Mouse (Mus musculus): ENCODE measurements around the gene Cyp4x1. TPM values are rescaled to one million over a fixed set of nuclear protein-coding genes. Genes with fewer than 3 reads are reported as not detected.

The Cyp4x1 gene
- polyA plus RNA-seq, 1 experiment from 2014 or later, result not detected

DNA sequence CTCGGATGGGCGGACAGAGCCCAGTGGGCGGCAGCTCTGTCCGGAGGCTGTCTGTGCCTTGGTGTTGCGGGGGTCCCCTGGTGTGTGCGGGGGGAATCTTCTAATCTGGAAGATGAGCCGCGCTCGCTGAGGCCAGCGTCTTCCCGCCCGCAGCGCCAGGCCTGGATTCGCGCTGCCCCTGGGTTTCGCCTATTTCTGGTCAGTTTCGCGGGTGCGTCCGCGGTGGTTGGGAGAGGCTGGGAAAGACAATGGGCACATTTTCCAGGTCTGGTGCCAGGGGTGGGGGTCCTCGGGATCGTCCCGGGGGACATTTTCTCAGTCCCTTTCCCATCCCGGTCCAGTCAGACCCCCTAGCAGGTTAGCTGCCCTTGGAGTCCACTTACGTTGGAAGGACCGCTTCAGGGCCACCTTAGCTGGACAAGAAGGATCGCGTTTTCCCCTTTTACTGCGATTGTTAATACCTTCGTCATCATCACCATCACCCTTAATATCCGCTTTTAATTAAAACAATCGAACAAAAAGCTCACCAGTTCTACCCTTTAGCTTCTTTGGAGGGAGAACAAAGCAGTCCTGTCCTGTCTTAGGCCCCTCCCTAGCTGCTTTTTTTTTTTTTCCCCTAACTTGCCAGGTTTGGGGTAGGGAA lies 76.3 kb downstream of the Cyp4x1 start:
- CTCF ChIA-PET, result interaction anchor here (0.6 kb wide), 1 partner anchor 68 kb away, joined by 3 read pairs; no protein-coding TSS in a partner anchor
- no peak for TF ChIP-seq CTCF (IDR thresholded peaks at IDR 0.05)
- no peak for DNase-seq (ENCODE audit: low read depth, low spot score)
- in situ Hi-C loops (cut with MboI; ENCODE audit: low pct_unique_long_range_greater_than_20kb), result no loop called here
- POLR2A ChIA-PET, result no interaction called here
- no peaks in the 10 kb centered on the region for H3K27me3 ChIP-seq
- ATAC-seq, result no peak

DNA sequence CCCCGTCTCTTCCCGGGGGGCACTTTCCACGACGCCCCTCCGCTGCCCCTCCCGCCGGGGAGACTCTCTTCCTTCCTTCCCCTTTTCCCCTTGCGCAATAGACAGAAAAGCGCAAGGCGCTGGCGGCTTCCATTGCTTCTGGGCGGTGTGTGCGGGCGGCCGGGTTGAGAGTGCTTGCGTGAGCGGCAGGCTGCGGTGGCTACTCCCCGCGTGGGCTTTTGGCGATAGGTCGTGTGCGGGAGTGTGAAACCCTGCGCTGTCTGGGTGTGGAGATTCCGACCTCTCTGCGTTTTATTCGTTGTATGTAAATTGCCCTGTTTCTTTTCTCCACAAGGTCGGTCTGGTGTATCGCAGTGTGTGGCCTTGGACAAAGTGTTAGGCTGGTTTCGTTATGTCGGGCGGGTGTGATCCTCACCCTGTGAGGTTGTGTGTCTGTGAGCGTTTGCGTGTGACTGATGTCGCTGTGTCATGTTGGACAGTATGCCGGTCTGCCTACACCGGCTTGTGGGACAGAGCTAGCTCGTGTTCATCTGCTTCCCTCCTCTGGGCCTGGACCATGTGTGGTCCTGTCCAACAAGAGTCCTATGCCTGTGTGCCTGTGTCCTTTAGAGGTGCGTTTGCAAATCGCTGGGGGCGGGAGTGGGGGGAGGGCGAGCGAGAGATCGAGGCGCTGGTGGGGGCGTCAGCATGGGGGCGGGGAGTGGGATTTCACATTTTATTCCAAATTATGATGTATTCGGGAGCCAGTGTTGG lies 77.0 kb downstream of the Cyp4x1 start:
- in situ Hi-C loops (cut with MboI; ENCODE audit: low pct_unique_long_range_greater_than_20kb), result no loop called here
- no peak for ATAC-seq
- ChIA-PET CTCF (no interaction called here), POLR2A (no interaction called here)
- no peaks in the 10 kb centered on the region for H3K27me3 ChIP-seq
- no peak for TF ChIP-seq CTCF (IDR thresholded peaks at IDR 0.05)
- no peak for DNase-seq (ENCODE audit: low read depth, low spot score)

DNA sequence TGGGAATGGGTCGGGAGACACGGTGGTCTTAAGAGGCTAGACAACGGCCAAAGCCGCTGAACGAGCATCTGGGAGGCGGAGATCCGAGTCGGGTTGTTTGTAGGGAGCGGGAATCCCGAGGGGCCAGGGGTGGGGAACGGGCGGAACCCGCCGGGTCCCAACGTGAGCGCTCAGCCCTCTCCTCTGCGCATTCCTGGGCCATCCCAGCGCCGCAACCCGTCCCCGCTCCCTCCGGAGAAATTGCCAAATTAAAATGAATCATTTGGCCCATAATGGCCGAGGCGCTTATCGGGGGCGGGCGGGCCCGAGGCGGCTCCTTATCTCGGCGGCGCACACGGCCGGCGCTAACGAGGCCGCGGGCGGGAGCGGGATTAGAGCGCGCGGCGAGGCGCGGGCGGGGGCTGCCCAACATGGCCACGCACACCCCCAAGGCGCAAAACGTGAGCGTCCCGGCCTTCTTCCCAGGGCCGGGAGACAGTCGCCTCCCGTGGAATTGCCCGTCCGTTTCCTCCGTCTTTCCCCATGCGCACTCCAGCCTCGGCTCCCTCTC lies 77.6 kb downstream of the Cyp4x1 start, which contains the start of gene Tal1:
Tal1 (plus strand) TSS at position 56 of the 550 bp plus-strand sequence.
- in situ Hi-C loops (cut with MboI; ENCODE audit: low pct_unique_long_range_greater_than_20kb), result no loop called here
- TF ChIP-seq CTCF (IDR thresholded peaks at IDR 0.05), result no peak
- CTCF ChIA-PET, result no interaction called here
- no peak for ATAC-seq
- no peak for DNase-seq (ENCODE audit: low read depth, low spot score)
- POLR2A ChIA-PET, result no interaction called here
- H3K27me3 ChIP-seq, result no peaks in the 10 kb centered on the region

Other genes starting within 250 kb of the Cyp4x1 start
- 0.92 TPM for gene Foxd2, start 225.4 kb downstream of the Cyp4x1 start, polyA plus RNA-seq (2021)
- gene Foxe3, start 208.3 kb downstream of the Cyp4x1 start, polyA plus RNA-seq (2021), result not detected
- gene Cmpk1, start 147.0 kb downstream of the Cyp4x1 start, polyA plus RNA-seq (2021), result 85.5 TPM
- gene Stil, start 134.1 kb downstream of the Cyp4x1 start, polyA plus RNA-seq (2021), result 6.4 TPM
- gene Tal1, start 77.9 kb downstream of the Cyp4x1 start, polyA plus RNA-seq (2021), result 1.2 TPM
- gene Pdzk1ip1, start 45.6 kb downstream of the Cyp4x1 start, polyA plus RNA-seq (2021), result 142 TPM
- not detected for gene Cyp4a29, start 107.8 kb upstream of the Cyp4x1 start, polyA plus RNA-seq (2021)
- gene Cyp4a12a, start 164.8 kb upstream of the Cyp4x1 start, polyA plus RNA-seq (2021), result 0.44 TPM

Data from Patski (cell line).